Mouse (Mus musculus): ENCODE measurements around the gene Gmeb2.

The Gmeb2 gene

DNA sequence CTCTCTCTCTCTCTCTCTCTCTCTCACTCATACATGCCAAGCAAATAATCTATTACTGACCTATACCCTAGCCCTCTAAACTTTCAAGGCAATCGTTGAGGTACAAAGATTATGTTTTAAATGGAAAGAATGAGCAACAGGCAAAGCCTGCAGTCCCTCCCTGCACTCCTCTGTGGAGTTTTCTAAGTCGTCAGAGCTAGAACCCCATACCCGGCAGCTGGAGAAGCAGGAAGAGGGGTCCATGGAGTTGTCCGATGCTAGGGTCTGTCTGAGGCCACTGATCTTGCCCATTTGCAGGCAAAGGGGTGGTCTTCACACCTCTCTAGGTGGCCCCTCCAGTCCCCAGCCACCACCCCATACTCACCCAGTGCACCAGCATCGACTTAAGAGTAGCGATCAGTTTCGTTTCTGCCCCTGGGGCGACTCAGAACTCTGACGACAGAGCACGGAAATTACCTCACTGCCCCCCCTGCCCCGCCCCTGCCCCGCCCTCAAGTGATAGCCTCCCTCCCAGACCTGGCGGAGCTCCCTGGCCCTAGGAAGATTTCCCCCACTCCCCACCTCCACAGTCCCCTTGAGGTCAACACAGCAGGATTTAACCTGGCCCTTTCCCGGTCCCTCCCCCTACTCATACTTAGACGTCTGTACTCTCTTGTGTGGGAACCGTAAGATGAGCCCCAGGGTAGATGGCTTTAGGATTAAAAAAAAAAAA lies 46.1 kb downstream of the Gmeb2 start, which contains the start of gene Helz2:
Gene Helz2, minus strand, starts transcription at position 426 of the 712 bp plus-strand sequence.
- TF ChIP-seq GATA4 (IDR thresholded peaks at IDR 0.05; ENCODE audit: insufficient replicate concordance, low read length) = 0 out of 2 replicates have a peak, but pooled peaks have one; percentile 28

DNA sequence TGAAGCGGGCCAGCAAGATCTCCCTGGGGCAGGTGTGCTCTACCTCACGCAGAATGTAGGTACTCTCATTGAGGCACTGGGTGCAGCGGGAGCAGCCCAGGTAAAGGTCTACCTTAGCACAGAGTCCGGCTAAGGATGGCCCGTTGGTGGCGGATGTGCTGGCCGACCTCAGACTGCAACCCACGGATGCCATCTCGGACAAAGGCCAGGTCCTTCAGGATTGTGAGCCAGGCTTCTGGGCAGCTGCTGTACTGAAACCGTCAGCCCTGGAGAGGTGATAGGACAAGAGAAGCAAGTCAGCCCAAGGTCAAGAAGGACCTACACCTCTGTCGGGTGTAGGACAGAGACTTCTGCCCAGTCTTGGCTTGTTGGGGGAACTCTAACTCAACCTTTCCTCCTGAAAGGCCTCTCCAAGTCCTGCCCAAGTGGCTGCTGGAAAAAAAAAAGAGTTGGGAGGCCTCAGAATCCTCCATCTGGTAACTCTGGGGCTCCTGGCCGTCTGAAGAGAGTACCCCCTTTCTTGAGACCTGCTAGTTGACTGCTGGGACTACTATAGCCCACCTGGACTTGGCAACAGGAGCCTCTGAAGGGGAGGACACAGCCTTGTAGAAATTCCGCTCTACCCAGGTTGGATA lies 46.9 kb downstream of the Gmeb2 start:
- TF ChIP-seq GATA4 (IDR thresholded peaks at IDR 0.05; ENCODE audit: insufficient replicate concordance, low read length) = no peak

DNA sequence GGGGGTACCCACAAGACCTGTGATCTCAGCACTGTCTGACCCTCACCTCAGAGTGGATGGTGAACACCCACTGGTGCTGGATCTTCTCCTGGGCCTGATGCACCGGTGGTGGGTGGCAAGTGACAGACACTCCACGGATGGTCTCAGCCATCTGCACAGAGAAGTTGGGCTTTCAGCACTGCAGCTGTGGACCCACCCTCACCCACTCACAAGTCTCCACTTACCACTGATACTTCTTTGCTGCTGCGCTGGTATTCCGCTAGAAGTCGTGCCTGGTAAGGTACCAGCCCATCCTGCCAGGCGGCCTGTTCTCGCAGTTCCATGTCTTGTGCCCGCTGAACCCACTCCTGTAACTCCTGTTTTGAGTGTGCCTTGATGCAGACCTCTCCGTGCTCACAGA lies 48.6 kb downstream of the Gmeb2 start:
- TF ChIP-seq GATA4 (IDR thresholded peaks at IDR 0.05; ENCODE audit: insufficient replicate concordance, low read length) = no peak

GRCm38 (mm10) chr2:181238861-181239260 lies 49.0 kb downstream of the Gmeb2 start:
- TF ChIP-seq GATA4 (IDR thresholded peaks at IDR 0.05; ENCODE audit: insufficient replicate concordance, low read length) = no peak

DNA sequence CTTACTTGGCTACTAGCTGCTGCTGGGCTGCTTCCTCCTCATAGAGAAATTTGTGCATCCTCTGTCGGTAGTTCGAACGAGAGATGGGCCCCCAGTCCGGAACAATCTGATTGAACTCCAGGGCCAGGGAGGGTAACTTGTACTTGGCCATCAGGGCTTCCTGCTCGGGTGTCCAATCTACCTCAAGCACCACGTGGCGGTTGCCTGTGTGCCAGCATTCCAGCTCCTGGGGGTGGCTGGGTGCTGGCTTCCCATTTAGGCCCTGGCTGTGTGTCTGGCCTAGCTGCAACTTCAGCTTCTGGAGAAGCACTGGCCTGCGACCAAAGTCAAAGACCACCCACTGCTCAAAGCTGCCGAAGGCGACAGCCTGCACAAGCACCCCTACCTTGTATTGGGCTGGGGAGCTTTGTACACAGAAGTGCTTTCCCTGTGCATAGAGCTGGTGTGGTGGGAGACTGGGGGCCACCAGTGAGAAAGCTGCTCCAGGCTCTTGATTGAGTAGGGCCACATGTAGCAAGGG lies 49.7 kb downstream of the Gmeb2 start:
- TF ChIP-seq GATA4 (IDR thresholded peaks at IDR 0.05; ENCODE audit: insufficient replicate concordance, low read length) = no peak

- no peak for TF ChIP-seq GATA4 (IDR thresholded peaks at IDR 0.05; ENCODE audit: insufficient replicate concordance, low read length)
These were observed 50.4 kb downstream of the Gmeb2 start for GRCm38 (mm10) chr2:181237251-181238014.

DNA sequence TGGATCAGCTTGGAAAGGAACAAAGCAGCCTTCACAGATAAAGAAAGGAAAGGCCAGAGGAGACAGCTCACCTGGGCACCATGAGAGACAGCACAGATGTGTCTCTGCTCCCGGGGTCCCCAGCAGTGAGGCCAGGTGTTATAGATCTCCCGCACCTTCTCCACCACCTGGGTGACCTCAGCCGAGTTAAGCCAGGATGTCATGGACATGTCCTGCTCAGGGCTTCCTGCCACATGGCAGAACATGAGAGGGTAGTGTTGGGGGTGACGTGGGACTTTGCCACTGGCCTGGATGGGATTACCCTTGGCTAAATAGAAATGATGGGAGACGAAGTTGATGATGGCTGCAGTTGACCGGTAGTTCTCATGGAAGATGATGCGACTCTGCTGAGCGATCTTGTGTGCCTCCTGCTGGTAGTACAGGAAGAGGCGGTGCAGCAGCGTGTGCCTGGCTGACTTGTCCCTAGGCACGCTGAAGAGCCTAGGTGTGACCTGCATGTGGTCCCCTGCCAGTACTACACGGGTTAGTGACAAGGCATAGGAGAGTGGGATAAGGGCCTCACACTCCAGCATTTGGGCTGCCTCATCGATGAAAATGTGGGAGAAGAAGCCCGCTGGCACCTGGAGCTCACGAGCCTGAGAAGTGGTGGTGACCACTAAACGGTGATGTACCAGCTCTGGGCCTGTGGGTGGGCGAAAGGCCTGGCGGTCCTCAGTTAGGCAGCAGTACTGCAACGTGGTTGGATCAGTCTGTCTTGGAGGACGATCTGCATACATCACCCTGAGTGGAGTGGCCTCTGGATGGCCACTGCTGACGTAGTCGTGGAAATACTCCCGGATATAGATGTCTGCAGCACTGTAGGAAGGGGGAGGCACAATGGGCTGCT lies 51.9 kb downstream of the Gmeb2 start:
- TF ChIP-seq GATA4 (IDR thresholded peaks at IDR 0.05; ENCODE audit: insufficient replicate concordance, low read length) = no peak

- TF ChIP-seq GATA4 (IDR thresholded peaks at IDR 0.05; ENCODE audit: insufficient replicate concordance, low read length) = no peak
These were observed 53.2 kb downstream of the Gmeb2 start for GRCm38 (mm10) chr2:181234680-181235079.

DNA sequence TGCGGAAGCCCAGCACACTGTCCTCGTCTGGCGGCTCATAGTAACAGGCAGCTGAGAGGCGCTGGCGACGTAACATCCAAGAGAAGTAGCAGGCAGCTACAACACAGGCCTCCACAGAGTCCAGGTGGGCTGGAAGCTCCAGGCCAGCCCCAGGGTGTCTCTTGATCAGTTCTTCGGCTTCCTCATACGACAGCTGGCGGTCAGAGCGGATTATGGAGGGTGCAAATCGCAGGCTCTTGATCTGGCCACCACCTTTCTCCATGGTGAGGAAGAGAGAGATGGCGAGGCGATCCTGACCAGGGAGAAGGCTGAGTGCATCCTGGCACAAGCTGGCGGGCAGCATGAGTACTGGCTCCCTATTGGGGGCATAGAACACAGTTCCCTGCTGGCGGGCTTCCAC lies 54.4 kb downstream of the Gmeb2 start:
- no peak for TF ChIP-seq GATA4 (IDR thresholded peaks at IDR 0.05; ENCODE audit: insufficient replicate concordance, low read length)

DNA sequence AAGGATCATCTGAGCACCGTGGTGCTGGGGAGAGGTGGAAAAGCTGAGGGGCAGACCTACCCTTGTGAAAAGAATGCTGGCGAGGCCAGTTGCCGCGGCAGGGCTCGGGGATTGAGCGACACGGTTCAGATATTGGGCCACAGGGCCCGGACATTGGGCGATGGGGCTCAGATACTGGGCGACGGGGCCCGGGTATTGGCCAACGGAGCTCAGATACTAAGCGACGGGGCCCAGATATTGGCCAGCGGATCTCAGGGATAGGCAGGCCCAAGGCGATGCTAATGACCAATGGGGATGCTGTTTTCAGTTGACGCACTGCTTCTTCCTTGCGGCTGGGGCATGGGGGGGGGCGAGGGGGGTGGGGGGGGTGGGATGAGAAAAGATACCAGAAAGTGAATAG lies 56.7 kb downstream of the Gmeb2 start:
- TF ChIP-seq GATA4 (IDR thresholded peaks at IDR 0.05; ENCODE audit: insufficient replicate concordance, low read length) = no peak

GRCm38 (mm10) chr2:181228335-181228734 lies 59.5 kb downstream of the Gmeb2 start:
- no peak for TF ChIP-seq GATA4 (IDR thresholded peaks at IDR 0.05; ENCODE audit: insufficient replicate concordance, low read length)

DNA sequence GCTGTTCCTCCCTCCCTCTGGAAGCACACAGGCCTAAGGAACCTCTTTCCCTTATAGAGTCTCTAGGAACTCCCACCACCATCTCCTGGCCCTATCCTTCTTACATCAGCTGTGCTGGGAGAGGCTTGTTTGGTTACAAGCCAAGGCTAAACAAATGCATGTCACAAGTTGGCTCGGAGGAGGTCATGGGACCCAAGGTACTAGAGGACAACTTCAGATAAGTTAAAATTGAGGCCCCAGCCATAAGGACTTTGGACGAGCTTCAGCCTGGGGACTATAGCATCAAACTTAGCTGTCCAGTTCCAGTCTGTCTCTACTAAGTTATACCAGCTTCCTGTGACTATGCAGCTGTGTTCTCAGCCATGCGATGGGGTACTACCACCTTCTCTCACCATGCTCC lies 60.7 kb downstream of the Gmeb2 start:
- TF ChIP-seq GATA4 (IDR thresholded peaks at IDR 0.05; ENCODE audit: insufficient replicate concordance, low read length) = no peak

DNA sequence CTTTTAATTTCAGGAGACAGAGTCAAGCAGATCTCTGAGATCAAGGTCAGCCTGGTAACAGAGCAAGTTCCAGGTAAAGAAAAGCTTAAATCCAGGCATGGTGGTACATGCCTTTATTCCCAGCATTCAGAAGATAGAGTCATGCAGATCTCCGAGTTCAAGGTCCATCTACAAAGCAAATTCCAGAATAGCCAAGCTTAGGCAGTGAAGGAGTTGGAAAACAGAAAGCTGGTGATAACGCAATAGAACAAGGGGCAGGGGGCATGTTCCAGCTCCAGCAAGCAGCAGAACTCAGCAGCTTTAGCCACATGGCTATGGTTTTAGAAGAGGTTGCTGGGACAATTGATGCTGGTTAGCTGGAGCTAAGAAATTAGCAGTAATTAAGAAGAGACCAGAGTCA lies 62.8 kb downstream of the Gmeb2 start:
- TF ChIP-seq GATA4 (IDR thresholded peaks at IDR 0.05; ENCODE audit: insufficient replicate concordance, low read length) = no peak

DNA sequence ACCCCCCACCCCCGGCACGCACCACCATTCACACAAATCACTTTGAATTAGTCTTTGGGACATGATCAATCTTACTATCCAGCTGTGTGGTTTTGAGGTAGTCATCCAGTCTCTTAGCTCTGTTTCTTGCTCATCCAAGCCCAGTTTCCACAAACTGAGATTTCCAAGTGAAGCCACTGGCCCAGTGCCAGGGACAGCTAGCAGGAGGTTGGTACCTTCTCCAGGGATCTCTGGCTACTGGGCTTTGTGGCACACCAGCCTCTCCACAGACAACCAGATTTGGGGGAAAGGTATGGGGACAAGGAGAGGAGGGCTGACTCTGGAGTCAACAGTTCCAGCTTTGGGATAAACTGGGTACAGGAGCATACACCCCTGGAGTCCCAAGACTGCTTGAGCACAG lies 67.5 kb downstream of the Gmeb2 start:
- no peak for TF ChIP-seq GATA4 (IDR thresholded peaks at IDR 0.05; ENCODE audit: insufficient replicate concordance, low read length)

All from liver, adult (tissue).